Mouse (Mus musculus) forebrain, embryonic 11.5 days (tissue): ENCODE measurements around the gene Cd274. TPM values are rescaled to one million over a fixed set of nuclear protein-coding genes. Genes with fewer than 3 reads are reported as not detected.

Experiments
- ATAC-seq: fragments of 200-750 bp; cut with Nextera tagmentation; replicated peaks from 2 replicates; pipeline ENCODE4 v1.8.0; 2017; ENCODE audit warnings: moderate TSS enrichment; ENCODE audit not compliant: low FRiP score
- DNase-seq: peaks from one replicate; pipeline ENCODE4 v3.0.0-alpha.2; 2017; ENCODE audit warnings: low spot score
- H3K27ac ChIP-seq: fragments of 300-500 bp; sonication (generic); 2 replicates; pipeline ENCODE4 v1.5.1; 2014; ENCODE audit warnings: low read depth, low read length
- H3K27me3 ChIP-seq: fragments of 300-500 bp; sonication (generic); 2 replicates; pipeline ENCODE4 v1.6.1; 2014; ENCODE audit warnings: mild to moderate bottlenecking, low read length, mixed read lengths; ENCODE audit not compliant: control insufficient read depth, insufficient read depth
- H3K36me3 ChIP-seq: fragments of 300-500 bp; sonication (generic); 2 replicates; pipeline ENCODE4 v1.6.1; 2014; ENCODE audit warnings: mild to moderate bottlenecking, low read length, moderate library complexity, mixed read lengths; ENCODE audit not compliant: control insufficient read depth, insufficient read depth
- H3K4me1 ChIP-seq: fragments of 300-500 bp; sonication (generic); replicated peaks from 2 replicates; pipeline ENCODE4 v1.6.1; 2014; ENCODE audit warnings: low read length, mixed read lengths; ENCODE audit not compliant: control insufficient read depth, insufficient read depth
- H3K4me2 ChIP-seq: fragments of 300-500 bp; sonication (generic); 2 replicates; pipeline ENCODE4 v1.6.1; 2014; ENCODE audit warnings: low read depth, mild to moderate bottlenecking, low read length, moderate library complexity, mixed read lengths; ENCODE audit not compliant: severe bottlenecking
- H3K4me3 ChIP-seq: fragments of 300-500 bp; sonication (generic); 2 replicates; pipeline ENCODE4 v1.5.1; 2014; ENCODE audit warnings: low read depth, low read length
- H3K9ac ChIP-seq: fragments of 300-500 bp; sonication (generic); 2 replicates; pipeline ENCODE4 v1.6.1; 2014; ENCODE audit warnings: low read length
- H3K9me3 ChIP-seq: fragments of 300-500 bp; sonication (generic); 2 replicates; pipeline ENCODE4 v1.6.1; 2016; ENCODE audit warnings: low read length, mixed read lengths; ENCODE audit not compliant: control insufficient read depth
- WGBS: fragments of 180-500 bp; shearing (Covaris S2); extraction: QIAGEN DNeasy Blood & Tissue Kit; methylation state at CpG from one replicate; pipeline ENCODE4 v1.1.7; 2014; 5-methylcytosine and 5-hydroxymethylcytosine counted together
- polyA plus RNA-seq: library from polyadenylated mRNA; unstranded; fragments of >200 nt; fragmentation: Nextera tagmentation; extraction: Ambion mirVana; gene quantifications from 2 replicates; pipeline ENCODE4 v1.2.1, GENCODE M21; 2014

Gene Cd274
- polyA plus RNA-seq, 1 experiment from 2014 or later = 0.23 TPM

DNA sequence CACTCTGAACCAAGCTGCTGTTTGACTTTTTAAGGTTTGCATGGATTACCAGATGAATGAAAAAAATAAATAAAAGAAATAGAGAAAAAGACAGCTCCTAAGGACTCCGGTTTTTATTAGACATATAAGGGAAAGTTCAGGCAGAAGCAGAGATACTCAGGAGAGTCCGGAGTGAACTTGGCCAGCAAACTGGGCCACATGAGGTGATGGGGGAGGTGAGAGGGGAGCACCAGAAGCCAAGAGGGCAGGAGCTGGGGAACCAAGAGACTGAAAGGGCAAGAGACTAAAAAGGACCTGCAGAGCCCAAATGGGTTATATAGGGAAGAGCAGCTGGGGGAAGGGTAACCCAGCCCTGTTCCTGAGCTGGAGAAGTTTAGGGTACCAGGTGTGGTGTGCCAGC, 27.5 kb downstream of the Cd274 start:
- Histone ChIP-seq H3K27ac (no peak overlapping the region), H3K4me1 (no peaks in the 10 kb centered on the region), H3K9ac (no peak overlapping the region), H3K9me3 (no peaks in the 10 kb centered on the region; the same call in 1 of the 2 replicates), H3K4me2 (no peak overlapping the region), H3K4me3 (no peak overlapping the region), H3K27me3 (no peaks in the 10 kb centered on the region), H3K36me3 (no peaks in the 10 kb centered on the region)
- ATAC-seq (no peak), DNase-seq (peak; percentile 28)
- WGBS = 95% methylated on average over 2 of the region's 2 CpGs

DNA sequence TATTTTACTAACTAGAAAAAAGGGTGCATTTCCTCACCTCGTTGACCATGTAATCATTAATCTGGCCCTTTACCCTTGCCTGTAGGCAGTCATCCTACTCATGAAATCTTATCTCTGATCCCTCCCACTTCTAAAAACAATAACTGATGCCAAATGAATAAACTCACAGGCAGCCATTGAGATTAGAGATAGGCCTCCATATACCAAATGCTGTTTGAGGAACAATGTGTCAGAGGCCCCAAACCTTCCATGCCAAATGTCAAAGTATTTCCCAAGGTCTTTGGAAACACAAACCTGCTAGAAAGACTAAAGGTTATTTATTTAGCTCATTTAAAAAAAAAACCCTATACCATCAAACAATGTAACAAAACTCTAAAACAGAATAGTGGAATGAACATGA, 29.1 kb downstream of the Cd274 start:
- H3K4me2 ChIP-seq = no peak overlapping the region
- H3K27me3 ChIP-seq = no peaks in the 10 kb centered on the region
- no peak for ATAC-seq
- no peak overlapping the region for H3K9ac ChIP-seq
- H3K9me3 ChIP-seq = no peaks in the 10 kb centered on the region; the same call in 1 of the 2 replicates
- 84% methylated on average over 1 of the region's 1 CpGs for WGBS
- DNase-seq = no peak
- H3K4me3 ChIP-seq = no peak overlapping the region
- H3K4me1 ChIP-seq = no peaks in the 10 kb centered on the region
- H3K36me3 ChIP-seq = no peaks in the 10 kb centered on the region
- no peak overlapping the region for H3K27ac ChIP-seq

DNA sequence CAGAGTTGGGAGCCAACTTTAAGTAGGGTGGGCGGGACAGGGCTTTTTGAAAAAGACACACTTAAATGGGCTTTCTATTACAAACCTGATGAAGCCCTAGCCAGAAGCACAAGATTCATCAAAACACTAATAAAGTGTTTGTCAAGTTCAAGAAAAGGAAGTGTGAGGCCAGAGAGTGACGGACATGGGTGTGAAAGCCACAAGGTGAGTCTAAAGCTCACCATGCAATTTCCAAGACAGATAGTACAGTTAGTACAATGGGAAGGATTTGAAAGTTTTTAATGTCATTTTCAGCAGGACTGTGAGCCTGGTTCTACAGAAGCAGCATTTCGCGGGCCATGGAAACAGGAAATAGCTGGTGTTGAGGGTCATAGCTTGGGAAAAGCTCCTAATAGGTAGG, 32.5 kb downstream of the Cd274 start:
- WGBS = 96% methylated on average over 4 of the region's 4 CpGs
- DNase-seq (no peak), ATAC-seq (no peak)
- Histone ChIP-seq H3K9me3 (no peaks in the 10 kb centered on the region; the same call in 1 of the 2 replicates), H3K4me1 (no peaks in the 10 kb centered on the region), H3K27me3 (no peaks in the 10 kb centered on the region), H3K4me3 (no peak overlapping the region), H3K27ac (no peak overlapping the region), H3K9ac (no peak overlapping the region), H3K36me3 (no peaks in the 10 kb centered on the region), H3K4me2 (no peak overlapping the region)

- no peak overlapping the region for H3K4me3 ChIP-seq
- H3K36me3 ChIP-seq = no peaks in the 10 kb centered on the region
- no peaks in the 10 kb centered on the region; the same call in 1 of the 2 replicates for H3K9me3 ChIP-seq
- DNase-seq (peak; percentile 4), ATAC-seq (no peak)
- H3K27me3 ChIP-seq = no peaks in the 10 kb centered on the region
- WGBS = 88% methylated on average over 3 of the region's 3 CpGs
- H3K4me2 ChIP-seq = no peak overlapping the region
- no peak overlapping the region for H3K27ac ChIP-seq
- H3K4me1 ChIP-seq = no peaks in the 10 kb centered on the region
- H3K9ac ChIP-seq = no peak overlapping the region
These were observed 33.2 kb downstream of the Cd274 start for GRCm38 (mm10) chr19:29400466-29400865.

- Histone ChIP-seq H3K9ac (no peak overlapping the region), H3K36me3 (no peaks in the 10 kb centered on the region), H3K4me2 (no peak overlapping the region), H3K4me1 (no peaks in the 10 kb centered on the region), H3K4me3 (no peak overlapping the region), H3K9me3 (no peaks in the 10 kb centered on the region; the same call in 1 of the 2 replicates), H3K27ac (no peak overlapping the region), H3K27me3 (no peaks in the 10 kb centered on the region)
- ATAC-seq (no peak), DNase-seq (peak; percentile 15)
- WGBS = 94% methylated on average over 4 of the region's 4 CpGs
These were observed 35.4 kb downstream of the Cd274 start for GRCm38 (mm10) chr19:29402621-29403020.

- no peaks in the 10 kb centered on the region for H3K27me3 ChIP-seq
- H3K36me3 ChIP-seq = no peaks in the 10 kb centered on the region
- WGBS = 97% methylated on average over 4 of the region's 4 CpGs
- no peak overlapping the region for H3K9ac ChIP-seq
- H3K4me3 ChIP-seq = no peak overlapping the region
- no peak for DNase-seq
- no peak overlapping the region for H3K4me2 ChIP-seq
- H3K9me3 ChIP-seq = no peaks in the 10 kb centered on the region
- H3K4me1 ChIP-seq = no peaks in the 10 kb centered on the region
- ATAC-seq = no peak
- no peak overlapping the region for H3K27ac ChIP-seq
These were observed 36.0 kb downstream of the Cd274 start for GRCm38 (mm10) chr19:29403251-29403650.

GRCm38 (mm10) chr19:29405388-29405787, 38.1 kb downstream of the Cd274 start:
- 72% methylated on average over 2 of the region's 2 CpGs for WGBS
- Histone ChIP-seq H3K4me3 (no peak overlapping the region), H3K36me3 (no peaks in the 10 kb centered on the region), H3K9me3 (no peaks in the 10 kb centered on the region), H3K4me1 (no peaks in the 10 kb centered on the region), H3K27ac (no peak overlapping the region), H3K4me2 (no peak overlapping the region), H3K9ac (no peak overlapping the region), H3K27me3 (no peaks in the 10 kb centered on the region)
- no peak for ATAC-seq
- no peak for DNase-seq

DNA sequence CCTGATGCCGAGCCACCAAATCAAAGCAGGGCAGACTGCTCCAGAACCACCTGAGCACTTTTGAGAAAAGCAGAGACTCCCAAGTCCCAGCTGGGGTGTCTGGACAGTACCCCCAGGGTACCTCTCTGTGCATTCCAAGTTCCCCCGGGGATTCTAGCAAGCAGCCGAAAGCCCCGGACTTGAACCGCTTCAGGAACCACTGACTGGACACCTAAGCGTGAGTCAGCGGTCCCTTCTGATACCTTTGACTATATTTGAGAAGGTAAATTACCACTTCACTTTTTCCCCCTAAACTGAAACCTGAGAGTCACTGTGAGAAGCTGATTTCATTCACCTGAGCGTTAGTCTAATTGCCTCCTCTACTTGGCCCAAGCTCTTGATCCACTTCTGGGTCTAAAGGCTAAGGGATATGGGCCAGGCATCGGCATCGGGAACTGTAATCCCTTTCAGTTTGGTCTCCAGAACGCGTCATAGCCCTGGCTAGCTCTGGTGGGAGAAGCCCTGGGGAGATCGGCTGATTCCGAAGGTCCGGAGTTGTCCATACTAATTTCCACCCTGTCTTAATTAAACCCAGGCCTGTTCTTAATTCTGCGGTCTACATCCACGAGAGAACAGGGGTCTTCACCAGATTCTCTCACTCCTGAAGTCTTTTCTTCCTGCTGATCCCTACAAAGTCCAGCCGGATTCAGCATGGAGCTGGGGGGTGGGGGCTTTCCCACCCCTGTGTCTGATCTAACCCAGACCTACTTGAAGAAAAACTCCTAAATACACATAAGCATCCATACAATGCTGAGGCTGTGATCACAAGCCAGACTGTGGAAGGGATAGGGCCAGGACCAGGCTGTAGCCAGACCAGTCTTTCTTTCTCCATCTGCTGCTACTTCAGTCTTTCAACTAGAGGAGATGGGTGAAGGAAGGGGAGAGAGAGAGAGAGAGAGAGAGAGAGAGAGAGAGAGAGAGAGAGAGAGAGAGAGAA, 39.1 kb downstream of the Cd274 start:
- H3K9me3 ChIP-seq = no peaks in the 10 kb centered on the region
- no peak overlapping the region for H3K4me3 ChIP-seq
- no peaks in the 10 kb centered on the region for H3K36me3 ChIP-seq
- ATAC-seq (no peak), DNase-seq (no peak)
- no peaks in the 10 kb centered on the region for H3K4me1 ChIP-seq
- H3K4me2 ChIP-seq = no peak overlapping the region
- no peaks in the 10 kb centered on the region for H3K27me3 ChIP-seq
- H3K27ac ChIP-seq = no peak overlapping the region
- 84% methylated on average over 18 of the region's 18 CpGs for WGBS
- no peak overlapping the region for H3K9ac ChIP-seq

GRCm38 (mm10) chr19:29410619-29411018, 43.4 kb downstream of the Cd274 start, which contains the start of gene Pdcd1lg2:
Pdcd1lg2 (plus strand) TSS chr19:29410919.
- WGBS = 80% methylated on average over 4 of the region's 4 CpGs
- Histone ChIP-seq H3K4me1 (no peaks in the 10 kb centered on the region), H3K36me3 (no peaks in the 10 kb centered on the region), H3K27me3 (no peaks in the 10 kb centered on the region), H3K4me2 (no peak within 1 kb of the TSS), H3K27ac (no peak within 1 kb of the TSS), H3K9ac (no peak within 1 kb of the TSS), H3K4me3 (no peak within 1 kb of the TSS), H3K9me3 (no peaks in the 10 kb centered on the region)
- DNase-seq = no peak
- no peak for ATAC-seq
